Mouse (Mus musculus) stomach, postnatal 0 days (tissue): Measurements from ENCODE around the gene Sdad1.

Experiments
- CTCF ChIP-seq: IDR thresholded peaks from 2 replicates; pipeline ENCODE4 v1.5.1; 2016; ENCODE audit warnings: antibody characterized with exemption, low read depth, mild to moderate bottlenecking, moderate library complexity
- EP300 ChIP-seq: optimal IDR thresholded peaks from 2 replicates; pipeline ENCODE3; 2016; ENCODE audit warnings: antibody characterized with exemption

DNA sequence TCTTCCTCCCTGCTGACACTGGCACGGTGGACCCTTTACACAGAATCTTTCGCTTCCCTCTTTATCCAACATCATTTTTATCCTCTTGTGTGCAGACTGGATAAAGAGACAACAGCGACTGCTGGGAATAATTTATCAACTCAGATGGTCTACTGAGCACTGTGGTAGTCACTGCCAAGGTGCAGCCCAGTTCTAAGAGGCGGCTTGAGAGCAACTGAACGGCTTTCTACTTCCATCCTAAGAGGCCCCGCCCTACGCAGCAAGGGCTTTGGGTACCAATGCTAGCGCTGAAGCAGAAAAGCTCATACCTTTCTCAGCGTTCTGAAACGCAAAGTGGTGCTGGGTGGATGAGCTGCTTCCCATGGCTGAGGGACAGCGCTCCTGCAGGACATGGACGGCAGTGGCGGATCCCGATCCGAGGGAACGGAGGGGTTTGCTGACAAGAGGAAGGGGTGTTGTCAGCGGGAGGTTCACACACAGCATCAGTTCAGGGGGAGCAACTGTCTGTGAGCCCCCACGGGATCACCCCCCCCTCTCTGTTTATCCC is 57.4 kb downstream of the Sdad1 start:
- peak; percentile 69 for TF ChIP-seq CTCF
- TF ChIP-seq EP300, result no peak
